Mouse (Mus musculus) kidney, postnatal 36 days (tissue): ENCODE results near the gene Zbtb8a.
"Not testable (repeated sequence)": the region's sequence is repeated elsewhere in the genome, so short reads cannot be mapped to it uniquely, and the experiment has no call there.

ENCODE experiments used
- DNase-seq, 2 experiments: peaks; one replicate each; pipeline ENCODE4 v3.0.0; 2021 to 2022; ENCODE audit warnings: mixed read lengths in 2 of 2

Gene Zbtb8a

DNA sequence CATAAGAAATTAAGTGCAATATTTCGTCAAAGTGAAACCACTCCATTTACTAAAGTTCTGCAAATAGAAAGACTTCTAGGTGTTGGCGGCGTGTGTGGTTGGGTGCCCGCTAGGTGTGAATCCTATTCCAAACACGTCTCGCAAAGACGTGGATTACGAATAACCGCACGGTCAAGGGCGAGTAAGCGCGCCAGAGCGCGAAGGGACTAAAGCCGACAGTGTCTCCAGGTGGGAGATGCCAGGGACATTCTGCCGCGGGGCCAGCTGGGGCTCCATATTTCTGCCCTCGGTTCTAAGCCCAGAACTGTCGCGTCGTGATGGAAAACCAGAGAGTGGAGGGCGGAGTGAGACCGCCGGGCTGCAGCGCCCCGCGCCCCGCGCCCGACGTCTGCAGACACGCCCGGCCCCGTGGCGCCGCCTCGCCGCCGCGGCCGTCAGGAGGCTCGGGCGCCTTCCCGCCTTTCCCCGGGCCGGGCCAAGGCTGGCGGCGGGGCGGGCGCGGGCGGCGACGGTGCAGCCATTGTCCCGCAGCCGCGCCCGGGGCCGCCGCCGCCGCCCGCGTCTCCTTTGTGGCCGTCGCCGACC is 863 bp downstream of the Zbtb8a start:
- DNase-seq = peak; percentile 36 to 75

GRCm38 (mm10) chr4:129375821-129376220 is 2.1 kb downstream of the Zbtb8a start:
- DNase-seq = no peak

- no peak for DNase-seq
Observed at GRCm38 (mm10) chr4:129375000-129375399, 2.9 kb downstream of the Zbtb8a start.

DNA sequence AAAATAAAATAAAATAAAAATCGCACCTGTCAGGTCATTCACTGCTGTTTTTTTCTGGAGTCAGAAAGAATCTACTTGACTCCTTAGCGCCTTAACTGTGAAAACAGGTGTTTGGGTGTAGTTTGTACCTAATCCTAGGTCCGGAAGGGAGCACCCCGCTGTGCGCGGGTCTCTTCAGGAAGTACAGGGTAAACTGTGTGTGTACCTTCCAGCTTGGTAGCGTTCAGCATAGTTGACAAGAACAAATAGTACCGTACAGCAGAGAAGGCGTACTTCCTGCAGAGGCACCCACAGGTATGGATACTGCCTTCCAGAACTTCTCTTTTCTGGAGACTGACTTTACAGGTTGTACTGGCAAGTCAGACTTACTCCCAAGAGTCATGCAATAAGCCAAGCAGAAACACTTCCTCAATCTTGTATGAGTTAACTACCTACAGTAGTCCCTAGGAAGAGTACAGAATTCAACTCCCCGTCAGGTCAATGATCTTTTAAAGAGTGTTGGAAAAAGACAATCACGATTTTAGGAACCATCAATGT is 3.6 kb downstream of the Zbtb8a start:
- no peak for DNase-seq

- no peak for DNase-seq
Observed at GRCm38 (mm10) chr4:129373202-129373976, 4.5 kb downstream of the Zbtb8a start.

DNA sequence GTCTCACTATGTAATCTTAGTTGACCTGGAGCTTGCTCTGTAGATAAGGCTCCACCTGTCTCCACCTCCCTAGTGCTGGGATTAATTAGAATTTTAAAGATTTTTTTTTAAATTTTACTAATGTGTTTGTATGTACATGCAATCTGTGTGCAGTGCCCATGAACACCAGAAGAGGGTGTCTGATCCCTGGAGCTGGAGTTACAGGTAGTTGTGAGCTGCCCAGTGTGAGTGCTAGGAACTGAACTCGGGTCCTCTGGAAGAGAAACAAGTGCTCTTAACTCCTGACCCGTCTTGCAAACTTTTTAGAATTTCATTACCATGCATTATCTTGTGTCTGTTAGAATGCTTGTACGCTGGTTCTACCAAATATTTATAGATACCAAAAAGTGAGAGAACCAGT is 6.5 kb downstream of the Zbtb8a start:
- DNase-seq = no peak

- no peak for DNase-seq
Observed at GRCm38 (mm10) chr4:129365224-129365623, 12.7 kb downstream of the Zbtb8a start.

- no peak for DNase-seq
Observed at GRCm38 (mm10) chr4:129364379-129364778, 13.5 kb downstream of the Zbtb8a start.

GRCm38 (mm10) chr4:129363463-129363862 is 14.5 kb downstream of the Zbtb8a start:
- DNase-seq = no peak

DNA sequence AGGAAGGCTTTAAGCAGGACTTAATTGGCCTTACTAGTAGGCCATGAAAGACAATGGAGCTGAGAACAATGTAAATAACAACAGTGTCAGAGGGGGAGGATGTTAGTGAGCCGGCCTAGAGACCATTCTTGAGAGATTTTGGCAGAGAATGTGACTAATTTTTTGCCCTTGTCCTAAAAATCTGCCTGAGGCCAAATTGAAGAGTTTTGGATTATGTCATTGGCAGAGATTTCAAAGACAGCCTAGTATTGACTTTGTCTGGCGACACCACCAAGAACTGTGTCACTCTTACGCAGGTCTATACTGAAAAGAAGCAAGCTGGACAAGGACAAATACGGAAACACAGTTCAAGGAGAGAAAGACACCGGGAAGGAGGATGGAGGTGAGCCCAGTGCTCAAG is 15.1 kb downstream of the Zbtb8a start:
- DNase-seq = no peak

DNA sequence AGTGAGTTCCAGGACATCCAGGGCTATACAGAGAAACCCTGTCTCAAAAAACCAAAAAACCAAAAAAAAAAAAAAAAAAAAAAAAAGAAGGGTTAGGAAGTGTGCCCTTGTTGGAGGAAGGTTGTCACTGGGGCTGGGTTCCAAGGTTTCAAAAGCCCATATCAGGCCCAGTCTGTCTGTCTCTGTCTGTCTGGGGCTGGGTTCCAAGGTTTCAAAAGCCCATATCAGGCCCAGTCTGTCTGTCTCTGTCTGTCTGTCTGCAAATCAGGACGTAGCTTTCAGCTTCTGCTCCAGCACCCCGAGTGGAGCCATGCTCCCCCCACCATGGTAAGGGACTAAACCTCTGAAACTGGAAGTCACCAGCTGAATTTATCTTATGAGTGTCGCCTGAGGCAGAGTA is 15.7 kb downstream of the Zbtb8a start:
- not testable (repeated sequence) for DNase-seq

DNA sequence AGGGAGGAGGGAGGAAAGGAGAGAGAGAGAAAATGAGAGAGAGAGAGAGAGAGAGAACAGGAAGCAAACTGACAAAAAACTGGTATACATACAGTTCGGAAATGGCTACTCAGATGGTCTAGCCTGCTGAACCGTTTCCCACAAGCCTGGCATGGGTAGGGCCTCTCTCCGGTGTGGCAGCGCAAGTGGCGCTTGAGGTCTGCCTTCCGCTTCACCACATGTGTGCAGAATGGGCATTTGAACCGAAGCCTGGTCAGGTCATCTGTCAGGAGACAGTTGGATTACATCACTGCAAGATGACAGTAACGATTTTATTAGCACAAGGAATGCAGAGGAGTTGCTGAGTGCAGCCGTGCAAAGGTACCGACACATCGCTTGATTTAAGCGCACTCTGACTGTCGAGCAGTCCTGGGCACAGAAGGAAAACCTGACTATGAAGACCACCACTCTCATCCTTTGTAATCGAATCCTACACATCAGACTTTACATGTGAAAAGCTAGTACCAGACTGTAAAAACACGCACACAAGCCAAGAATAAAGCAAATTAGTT is 20.2 kb downstream of the Zbtb8a start:
- no peak for DNase-seq

DNA sequence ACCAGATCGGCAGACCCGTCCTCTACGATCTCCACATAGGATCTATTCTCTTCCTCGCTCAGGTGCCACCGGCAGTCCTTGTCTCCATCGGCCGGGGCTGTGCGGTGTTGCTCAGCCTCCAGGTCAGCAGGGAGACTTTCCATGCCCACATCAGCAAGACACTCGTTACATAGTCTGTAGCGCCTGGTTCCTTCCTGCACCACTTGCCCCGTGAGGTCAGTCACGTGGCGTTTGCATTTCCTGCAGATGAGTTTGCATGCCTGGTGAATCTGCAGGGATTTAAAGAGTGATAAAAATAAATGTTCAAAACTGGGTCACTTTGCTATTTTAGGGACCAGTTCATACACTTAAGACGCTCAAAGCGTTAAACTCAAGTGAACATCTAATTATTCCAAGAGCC is 23.7 kb downstream of the Zbtb8a start:
- DNase-seq = peak in 1 of 2 experiments; percentile 36

DNA sequence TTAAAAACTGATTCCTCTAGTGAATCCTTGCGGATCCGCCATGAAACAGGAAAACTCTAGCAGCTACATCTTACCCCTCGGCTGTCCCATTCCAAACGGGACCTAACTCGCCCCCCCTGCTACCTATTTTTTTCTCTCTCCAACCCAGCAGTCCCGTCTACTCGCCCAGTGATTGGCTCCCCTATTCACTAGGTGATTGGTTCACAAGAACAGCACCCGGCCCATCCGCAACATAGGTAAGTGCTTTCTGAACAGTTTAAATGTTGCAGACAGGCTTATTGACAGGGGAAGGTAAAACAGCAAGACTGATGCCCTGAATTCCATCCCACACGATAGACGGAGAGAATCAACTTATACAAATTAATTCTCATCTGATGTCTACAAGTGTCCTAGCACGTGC is 24.7 kb downstream of the Zbtb8a start:
- DNase-seq = no peak

DNA sequence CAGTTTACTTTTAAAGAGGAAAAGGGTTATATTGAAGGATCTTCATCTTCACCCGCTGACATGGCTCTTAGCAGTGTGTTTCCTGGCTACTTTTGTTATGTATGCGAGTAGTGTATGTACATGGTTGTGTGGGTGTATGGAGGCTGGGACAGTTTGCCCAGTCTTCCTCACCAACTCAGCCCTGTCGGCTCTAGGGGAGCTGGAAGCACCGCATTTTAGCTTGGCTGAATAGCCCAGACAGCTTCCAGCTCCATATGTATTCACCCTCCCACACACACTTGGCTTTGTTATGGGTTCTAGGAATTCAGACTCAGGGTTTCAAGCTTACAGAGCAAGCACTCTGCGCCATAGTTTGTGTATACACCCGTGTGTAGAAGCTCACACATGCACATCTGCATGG is 26.8 kb downstream of the Zbtb8a start:
- no peak for DNase-seq

- DNase-seq = peak; percentile 73 to 91
Observed at GRCm38 (mm10) chr4:129350644-129351043, 27.3 kb downstream of the Zbtb8a start.

DNA sequence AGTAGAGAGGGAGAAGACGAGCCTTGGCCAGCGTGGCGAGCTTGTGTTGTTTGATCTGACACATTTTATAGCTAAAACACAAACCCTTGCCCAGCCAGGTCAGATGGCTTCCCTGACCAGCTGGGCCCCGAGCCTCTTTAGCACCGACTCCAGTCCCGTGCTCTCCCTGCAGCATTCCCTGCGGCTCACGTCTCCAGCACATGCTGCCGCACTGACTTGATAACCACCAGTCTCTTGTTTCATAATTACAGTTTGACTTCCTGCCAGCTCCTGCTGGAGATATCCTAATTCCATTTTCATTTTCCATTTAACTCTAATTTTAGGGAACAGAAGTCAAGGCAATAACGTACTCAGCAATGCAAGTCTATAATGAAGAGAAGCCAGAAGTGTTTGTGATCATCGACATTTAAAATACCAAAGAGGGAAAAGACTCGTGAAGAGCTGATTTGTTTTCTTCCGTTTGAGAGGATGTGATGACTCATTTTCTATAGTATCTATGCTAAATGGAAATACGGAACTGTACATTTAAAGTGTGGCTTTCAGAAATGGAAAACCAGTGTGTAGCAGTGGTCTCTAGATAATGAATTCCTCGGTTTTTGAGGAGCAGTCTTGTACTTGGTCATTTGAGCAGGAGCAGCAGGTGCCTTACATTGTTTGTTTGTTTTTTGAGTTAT is 31.3 kb downstream of the Zbtb8a start:
- peak in 1 of 2 experiments; percentile 17 for DNase-seq

GRCm38 (mm10) chr4:129342705-129343104 is 35.2 kb downstream of the Zbtb8a start:
- no peak for DNase-seq

DNA sequence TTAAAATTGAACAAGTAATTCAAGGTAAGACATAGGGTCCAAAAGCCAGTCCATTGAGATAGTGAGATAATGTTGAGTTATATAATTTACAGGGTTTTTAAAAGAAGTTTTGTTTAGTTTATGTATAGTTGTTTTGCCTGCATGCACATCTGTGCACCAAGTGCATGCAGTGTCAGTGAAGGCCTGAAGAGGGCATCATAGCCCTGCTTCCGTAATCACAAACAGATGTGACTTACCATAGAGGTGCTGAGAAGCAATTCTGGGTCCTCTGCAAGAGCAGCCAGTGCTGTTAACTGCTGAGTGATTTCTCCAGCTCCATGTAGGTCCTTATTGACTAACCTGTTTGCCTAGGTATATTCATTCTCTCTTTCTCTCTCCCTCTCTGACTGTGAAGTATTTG is 36.0 kb downstream of the Zbtb8a start:
- no peak for DNase-seq

GRCm38 (mm10) chr4:129339743-129340142 is 38.2 kb downstream of the Zbtb8a start:
- no peak for DNase-seq

DNA sequence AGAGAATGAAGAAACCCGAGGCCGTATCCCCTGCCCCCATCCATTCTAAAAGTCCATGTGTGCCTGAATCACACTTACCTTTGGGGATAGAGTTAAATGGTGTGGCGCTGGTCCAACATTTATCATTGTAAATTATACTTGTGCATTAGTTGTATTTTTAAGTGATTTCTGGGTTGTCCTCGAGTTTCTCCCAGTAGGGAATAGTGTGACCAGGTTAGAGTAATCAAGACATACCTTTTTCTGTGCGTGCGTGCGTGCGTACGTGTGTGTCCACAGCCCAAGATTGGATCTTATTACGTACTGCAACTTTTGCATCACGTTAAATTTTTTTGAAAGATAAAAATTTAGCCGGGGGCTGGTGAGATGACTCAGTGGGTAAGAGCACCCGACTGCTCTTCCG is 41.6 kb downstream of the Zbtb8a start:
- no peak for DNase-seq

DNA sequence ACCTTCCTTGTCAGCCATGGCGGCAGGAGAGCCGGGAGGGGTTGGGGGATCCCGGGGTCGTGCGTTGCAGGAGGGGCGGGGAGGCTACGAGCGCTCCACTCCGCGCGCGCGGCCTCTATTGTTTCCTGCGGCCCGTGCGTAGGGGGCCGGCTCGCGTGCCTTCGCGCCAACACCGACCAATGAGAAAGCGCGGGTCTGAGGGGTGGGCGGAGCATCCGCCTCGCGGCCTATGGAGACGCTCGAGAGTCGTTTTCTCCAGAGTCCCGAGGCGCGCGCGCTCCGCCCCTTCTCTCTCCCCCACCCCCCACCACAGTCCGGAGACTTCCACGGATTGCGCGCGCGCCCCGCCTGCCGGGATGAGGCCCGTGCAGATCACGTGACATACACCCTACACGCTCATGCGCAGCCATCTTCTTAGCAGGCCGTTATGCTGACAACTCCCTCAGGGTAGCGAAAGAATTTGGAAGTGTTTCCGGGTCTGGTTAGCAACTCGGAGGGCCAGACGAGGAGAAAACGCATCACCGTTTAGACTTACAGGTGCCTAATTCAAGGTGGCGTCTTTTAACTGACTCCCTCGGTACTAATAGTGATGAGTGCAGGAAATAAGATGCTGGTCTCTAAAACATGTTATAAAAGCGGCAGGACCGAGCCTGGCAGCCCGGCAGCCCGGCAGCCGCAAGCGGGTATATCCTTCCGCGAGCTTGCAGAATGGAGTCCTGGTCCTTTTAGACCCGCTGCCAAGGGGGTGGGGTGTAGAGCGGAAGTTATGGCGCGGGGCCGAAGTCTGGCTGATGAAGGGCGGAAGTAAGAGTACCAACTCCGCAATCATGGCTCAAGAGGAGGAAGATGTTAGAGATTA is 42.5 kb downstream of the Zbtb8a start, which contains the start of the genes Rbbp4 and Zbtb8os:
TSS of gene Rbbp4 (minus strand) at position 155 of the 859 bp plus-strand sequence.
TSS of gene Zbtb8os (plus strand) at position 480 of the 859 bp plus-strand sequence.
- peak; percentile 98 to 99 for DNase-seq
